ENCODE assay signal across 8 mouse cellular contexts in the genomic region with DNA sequence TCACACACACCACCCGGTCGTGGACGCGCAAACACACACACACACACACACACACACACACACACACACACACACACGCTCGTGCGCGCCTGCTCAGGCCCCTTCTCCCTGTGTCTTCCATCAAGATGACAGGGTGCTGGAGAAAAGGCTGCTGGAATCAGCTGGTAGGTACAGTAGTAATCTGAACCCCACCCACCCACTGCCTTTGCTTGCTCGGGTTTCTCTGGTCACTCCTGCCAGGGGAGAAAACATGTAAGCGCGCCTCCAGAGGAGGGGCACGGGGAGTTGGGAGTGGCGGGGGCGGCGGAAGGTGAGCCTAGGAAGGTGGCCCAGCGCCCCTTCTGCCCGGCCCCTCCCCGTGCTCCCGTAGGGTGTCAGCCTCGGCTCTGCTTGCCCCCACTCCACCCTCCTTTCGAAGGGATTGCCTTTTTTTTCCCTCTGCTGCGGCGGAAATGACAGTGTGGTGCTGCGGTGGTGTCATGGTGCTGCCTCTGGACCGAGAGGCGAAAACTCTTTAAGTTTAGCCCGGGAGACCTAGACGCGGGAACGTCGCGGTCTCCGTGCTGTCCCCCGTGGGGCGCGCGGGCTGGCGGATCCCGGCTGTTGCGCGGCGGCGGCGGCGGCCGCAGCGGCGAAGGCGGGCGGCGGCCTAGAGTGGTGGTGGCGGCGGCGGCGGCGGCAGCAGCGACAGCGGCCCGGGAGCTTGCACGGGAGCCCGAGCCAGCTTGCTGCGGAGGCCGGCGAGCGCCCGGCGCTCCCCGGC. TPM values are rescaled to one million over a fixed set of nuclear protein-coding genes. Genes with fewer than 3 reads are reported as not detected.
DNase-seq lines count a peak whose midpoint lies in the region; ATAC-seq and TF ChIP-seq lines count a peak whose summit lies in the region.

A gene (plus strand): TSS at position 121 of the 763 bp plus-strand sequence.

- peak; percentile 61 to 83 for DNase-seq in adrenal gland, adult (ENCODE audit: inconsistent age in 2 of 2, low spot score in 1 of 2)
- DNase-seq in cerebellum, postnatal 10 days, result peak; percentile 54 to 56
- peak; percentile 19 for DNase-seq in gastrocnemius, adult 18-20 months (ENCODE audit: low spot score)
- DNase-seq in layer of hippocampus, postnatal 14 days (ENCODE audit: low spot score in 2 of 2), result peak in 1 of 2 experiments; percentile 17
- DNase-seq in lung, postnatal 0 days (ENCODE audit: low spot score), result peak; percentile 59
- DNase-seq in retina, postnatal 7 days (ENCODE audit: low read depth, low spot score), result peak; percentile 11
- DNase-seq in thymus, postnatal 0 days (ENCODE audit: low spot score), result no peak

- no peak for TF ChIP-seq EP300 in lung, postnatal 0 days (IDR thresholded peaks at IDR 0.05)

- WGBS in hindbrain, embryonic 13.5 days, result 16% methylated on average over 54 of the region's 68 CpGs
- 25% methylated on average over 4 of the region's 68 CpGs for WGBS in lung, postnatal 0 days

- peak within 1 kb of the TSS; percentile 62 for H3K4me2 ChIP-seq in hindbrain, embryonic 13.5 days
- H3K4me2 ChIP-seq in lung, postnatal 0 days (replicated peaks; ENCODE audit: low read depth, low read length), result peak within 1 kb of the TSS; percentile 59

- peak; percentile 83 for ATAC-seq in hindbrain, embryonic 13.5 days (ENCODE audit: low FRiP score)
- ATAC-seq in lung, postnatal 0 days, result peak; percentile 71

- peak within 1 kb of the TSS; percentile 79 for H3K27ac ChIP-seq in hindbrain, embryonic 13.5 days
- H3K27ac ChIP-seq in lung, postnatal 0 days (ENCODE audit: low read length), result peak within 1 kb of the TSS; percentile 76

- peak within 1 kb of the TSS; percentile 81 for H3K9ac ChIP-seq in hindbrain, embryonic 13.5 days
- H3K9ac ChIP-seq in lung, postnatal 0 days (replicated peaks; ENCODE audit: low read depth), result peak within 1 kb of the TSS; percentile 68

- no peak for TF ChIP-seq CTCF in lung, postnatal 0 days (IDR thresholded peaks at IDR 0.05)

- no peaks in the 10 kb centered on the region for H3K9me3 ChIP-seq in hindbrain, embryonic 13.5 days
- H3K9me3 ChIP-seq in lung, postnatal 0 days (ENCODE audit: low read length), result no peaks in the 10 kb centered on the region

- H3K4me1 ChIP-seq in hindbrain, embryonic 13.5 days (replicated peaks), result 0 out of 2 replicates have a peak, but pooled peaks cover 5% of the 10 kb centered on the region
- no peaks in the 10 kb centered on the region for H3K4me1 ChIP-seq in lung, postnatal 0 days (ENCODE audit: insufficient read depth, low read depth, low read length)

- H3K36me3 ChIP-seq in hindbrain, embryonic 13.5 days, result no peaks in the 10 kb centered on the region
- no peaks in the 10 kb centered on the region for H3K36me3 ChIP-seq in lung, postnatal 0 days (ENCODE audit: insufficient read depth, low read length)

- H3K27me3 ChIP-seq in hindbrain, embryonic 13.5 days, result peaks cover 74% of the 10 kb centered on the region
- no peaks in the 10 kb centered on the region for H3K27me3 ChIP-seq in lung, postnatal 0 days (replicated peaks; ENCODE audit: insufficient read depth, low read length)

- peak within 1 kb of the TSS; percentile 58 for H3K4me3 ChIP-seq in hindbrain, embryonic 13.5 days
- H3K4me3 ChIP-seq in lung, postnatal 0 days (ENCODE audit: low read depth, low read length), result peak within 1 kb of the TSS; percentile 59

RNA-seq across cellular contexts. Expression of the gene that starts here (rescaled TPM):
- 1 to 10 TPM; 6.8 to 7.3 TPM for total RNA-seq in gastrocnemius, adult 18-20 months (2021)
- polyA plus RNA-seq in hindbrain, embryonic 13.5 days (2015; fragmentation: Nextera tagmentation; extraction: Ambion mirVana), result 4.8 and 5.3 TPM in 2 replicates
- 10 to 100 TPM; 17.5 to 22.6 TPM for total RNA-seq in layer of hippocampus, postnatal 14 days (2021)
- polyA plus RNA-seq in lung, postnatal 0 days (2015; fragmentation: Nextera tagmentation; extraction: Ambion mirVana), result 7.7 and 9.0 TPM in 2 replicates
- polyA plus RNA-seq in thymus, postnatal 0 days (2015; fragmentation: Nextera tagmentation; extraction: Ambion mirVana), result 1.7 and 2.0 TPM in 2 replicates
